Mouse (Mus musculus) forebrain, embryonic 12.5 days (tissue): ENCODE measurements around the gene Nin. TPM values are rescaled to one million over a fixed set of nuclear protein-coding genes. Genes with fewer than 3 reads are reported as not detected.

Experiments
- ATAC-seq: fragments of 200-750 bp; cut with Nextera tagmentation; 2 replicates; pipeline ENCODE4 v1.8.0; 2017; ENCODE audit warnings: moderate TSS enrichment; ENCODE audit not compliant: low FRiP score
- H3K27ac ChIP-seq: fragments of 300-500 bp; sonication (generic); 2 replicates; pipeline ENCODE4 v1.5.1; 2016; ENCODE audit warnings: mild to moderate bottlenecking
- H3K27me3 ChIP-seq: fragments of 300-500 bp; sonication (generic); 2 replicates; pipeline ENCODE4 v1.6.1; 2016; ENCODE audit warnings: mild to moderate bottlenecking
- H3K36me3 ChIP-seq: fragments of 300-500 bp; sonication (generic); replicated peaks from 2 replicates; pipeline ENCODE4 v1.6.1; 2016; ENCODE audit warnings: mild to moderate bottlenecking
- H3K4me1 ChIP-seq: fragments of 300-500 bp; sonication (generic); 2 replicates; pipeline ENCODE4 v1.6.1; 2016
- H3K4me2 ChIP-seq: fragments of 300-500 bp; sonication (generic); 2 replicates; pipeline ENCODE4 v1.6.1; 2016; ENCODE audit warnings: mild to moderate bottlenecking, moderate library complexity
- H3K4me3 ChIP-seq: fragments of 300-500 bp; sonication (generic); replicated peaks from 2 replicates; pipeline ENCODE4 v1.5.1; 2016; ENCODE audit warnings: mild to moderate bottlenecking
- H3K9ac ChIP-seq: fragments of 300-500 bp; sonication (generic); 2 replicates; pipeline ENCODE4 v1.6.1; 2016; ENCODE audit warnings: mild to moderate bottlenecking
- H3K9me3 ChIP-seq: fragments of 300-500 bp; sonication (generic); 2 replicates; pipeline ENCODE4 v1.6.1; 2016
- WGBS: fragments of 180-500 bp; shearing (Covaris S2); methylation state at CpG from one replicate; pipeline ENCODE4 v1.1.7; 2016; 5-methylcytosine and 5-hydroxymethylcytosine counted together
- polyA plus RNA-seq: library from polyadenylated mRNA; unstranded; fragments of >200 nt; fragmentation: Nextera tagmentation; extraction: Ambion mirVana; gene quantifications from 2 replicates; pipeline ENCODE4 v1.2.1, GENCODE M21; 2016

Gene Nin
- polyA plus RNA-seq, 1 experiment from 2014 or later = 15.5 TPM

DNA sequence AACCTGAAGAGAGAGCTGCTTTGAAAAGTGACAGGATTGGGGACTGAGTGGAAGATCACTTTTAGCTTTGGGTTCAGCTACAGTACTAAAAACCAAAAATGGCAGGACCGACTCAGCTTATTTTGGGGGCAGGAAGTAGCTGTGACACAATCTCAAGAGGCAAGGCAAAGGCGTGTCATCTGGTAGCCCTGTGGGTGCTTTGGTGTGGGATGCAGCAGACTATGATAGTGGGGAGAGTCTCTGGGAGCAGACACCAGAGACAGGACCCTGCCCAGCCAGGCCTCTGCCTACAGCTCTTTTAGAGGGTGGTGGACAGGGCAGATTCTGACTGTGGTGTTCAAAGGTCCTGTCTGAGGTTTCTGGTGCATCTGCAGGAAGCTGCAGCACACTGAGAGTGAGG is 38.5 kb downstream of the Nin start:
- no peak for ATAC-seq
- no peak overlapping the region for H3K4me3 ChIP-seq
- H3K27ac ChIP-seq = no peak overlapping the region

DNA sequence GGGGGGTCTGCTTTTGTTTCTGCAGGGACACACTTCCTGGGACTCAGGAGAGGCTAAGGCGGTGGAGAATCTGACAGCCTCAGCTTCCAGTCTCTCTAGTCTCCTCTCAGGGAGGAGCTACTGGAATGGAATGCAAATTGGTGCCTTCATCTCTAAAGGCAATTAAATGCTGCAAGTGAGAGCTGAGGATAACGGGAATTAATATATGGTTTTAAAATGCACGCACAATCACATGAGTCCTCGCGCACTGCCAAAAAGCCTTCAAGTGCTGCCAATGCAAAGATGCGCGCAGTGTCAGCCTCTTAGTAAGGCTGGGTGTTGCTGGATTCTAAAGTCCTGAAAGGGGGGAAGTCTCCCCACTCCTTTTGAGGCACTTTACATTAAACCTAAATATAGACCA is 42.6 kb downstream of the Nin start:
- Histone ChIP-seq H3K9ac (no peak overlapping the region), H3K4me3 (no peak overlapping the region), H3K9me3 (no peaks in the 10 kb centered on the region), H3K27ac (peak overlapping the region; percentile 60), H3K4me2 (peak overlapping the region; percentile 24), H3K27me3 (no peaks in the 10 kb centered on the region), H3K4me1 (peaks cover 43% of the 10 kb centered on the region), H3K36me3 (no peaks in the 10 kb centered on the region)
- ATAC-seq = peak; percentile 15; the same call in 1 of the 2 replicates
- WGBS = 52% methylated on average over 7 of the region's 7 CpGs

More for the DNA sequence above, 38.5 kb downstream of the Nin start:
- Histone ChIP-seq H3K36me3 (no peaks in the 10 kb centered on the region), H3K9me3 (no peaks in the 10 kb centered on the region), H3K4me1 (peaks cover 18% of the 10 kb centered on the region), H3K4me2 (no peak overlapping the region), H3K27me3 (no peaks in the 10 kb centered on the region), H3K9ac (no peak overlapping the region)
- 89% methylated on average over 2 of the region's 2 CpGs for WGBS

DNA sequence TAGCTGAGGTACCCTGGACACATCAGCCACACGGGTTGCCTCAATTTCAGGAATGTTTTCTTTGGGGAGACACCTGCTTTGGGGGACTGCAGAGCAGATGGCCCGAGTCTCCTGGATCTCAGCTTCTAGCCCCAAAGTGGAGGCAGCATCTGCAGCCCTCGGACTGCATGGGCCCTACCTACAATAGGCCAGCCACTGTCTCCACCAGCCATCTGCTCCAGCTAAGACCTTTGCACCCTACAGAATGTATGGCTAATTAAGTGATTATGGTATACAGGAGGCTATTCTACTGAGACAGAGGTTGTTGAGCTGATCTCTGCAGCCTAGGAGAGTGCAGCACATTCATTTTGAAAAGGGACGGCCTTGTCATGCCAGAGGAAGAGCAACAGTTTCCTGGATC is 43.2 kb downstream of the Nin start:
- Histone ChIP-seq H3K9me3 (no peaks in the 10 kb centered on the region), H3K27ac (peak overlapping the region; percentile 60), H3K4me1 (peaks cover 43% of the 10 kb centered on the region), H3K4me3 (no peak overlapping the region), H3K36me3 (no peaks in the 10 kb centered on the region), H3K9ac (no peak overlapping the region), H3K27me3 (no peaks in the 10 kb centered on the region), H3K4me2 (peak overlapping the region; percentile 24)
- 13% methylated on average over 4 of the region's 4 CpGs for WGBS
- ATAC-seq = peak; percentile 69

DNA sequence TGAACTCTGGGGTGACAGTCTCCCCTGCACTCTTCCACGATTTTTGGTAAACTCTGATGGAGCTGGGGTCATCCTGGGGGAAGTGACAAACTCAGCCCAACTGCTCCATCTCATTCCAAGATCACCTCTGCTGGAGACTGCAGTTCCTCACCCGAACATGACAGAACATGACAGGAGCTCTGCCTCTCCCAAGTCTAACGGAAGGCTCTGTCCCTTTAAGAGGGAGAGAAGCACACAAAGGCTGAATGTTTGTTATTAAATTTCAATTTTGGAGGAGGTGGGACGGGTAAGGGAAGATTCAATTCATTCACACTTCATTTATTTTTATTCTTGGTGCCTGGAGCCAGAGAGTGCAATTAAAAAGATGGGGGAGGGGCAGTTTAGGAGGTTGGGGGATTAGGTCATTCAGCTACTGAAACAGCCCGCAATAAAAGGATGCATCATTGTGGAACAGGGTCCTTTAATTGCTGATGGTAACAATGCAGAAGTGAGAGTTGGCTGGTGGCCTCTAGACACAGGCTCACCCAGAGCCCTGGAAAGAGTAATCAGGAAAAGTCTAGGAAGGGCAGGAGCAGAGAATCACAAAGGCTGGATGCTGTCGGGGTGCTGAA is 44.8 kb downstream of the Nin start:
- Histone ChIP-seq H3K4me3 (no peak overlapping the region), H3K4me1 (peaks cover 43% of the 10 kb centered on the region), H3K27ac (peak overlapping the region; percentile 36; the same call in 1 of the 2 replicates), H3K9me3 (no peaks in the 10 kb centered on the region), H3K27me3 (no peaks in the 10 kb centered on the region), H3K4me2 (peak overlapping the region; percentile 31), H3K36me3 (no peaks in the 10 kb centered on the region), H3K9ac (no peak overlapping the region)
- 6% methylated on average over 6 of the region's 6 CpGs for WGBS
- peak; percentile 74 for ATAC-seq

DNA sequence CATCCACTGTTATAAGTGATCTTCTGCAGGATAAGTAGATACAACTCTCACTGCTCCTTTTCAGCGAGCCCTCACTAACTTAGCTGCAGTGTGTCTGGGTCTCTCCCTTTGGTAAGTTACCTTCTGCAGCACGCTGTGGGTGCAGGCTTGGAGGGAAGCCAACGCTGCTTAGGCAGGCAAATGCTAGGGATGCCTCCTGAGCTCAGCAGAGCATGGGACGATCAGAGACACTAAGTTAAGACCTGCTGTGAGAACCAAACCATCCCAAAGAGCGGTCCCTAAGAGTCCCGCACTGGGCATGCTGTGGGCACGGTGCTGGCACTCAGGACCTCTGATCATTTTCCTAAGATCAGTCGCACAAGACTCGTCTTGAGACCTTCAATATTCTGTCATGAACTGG is 45.7 kb downstream of the Nin start:
- Histone ChIP-seq H3K9ac (no peak overlapping the region), H3K36me3 (no peaks in the 10 kb centered on the region), H3K4me1 (peaks cover 43% of the 10 kb centered on the region), H3K27me3 (no peaks in the 10 kb centered on the region), H3K27ac (no peak overlapping the region), H3K9me3 (no peaks in the 10 kb centered on the region), H3K4me2 (peak overlapping the region; percentile 31), H3K4me3 (no peak overlapping the region)
- 42% methylated on average over 9 of the region's 9 CpGs for WGBS
- ATAC-seq = no peak

DNA sequence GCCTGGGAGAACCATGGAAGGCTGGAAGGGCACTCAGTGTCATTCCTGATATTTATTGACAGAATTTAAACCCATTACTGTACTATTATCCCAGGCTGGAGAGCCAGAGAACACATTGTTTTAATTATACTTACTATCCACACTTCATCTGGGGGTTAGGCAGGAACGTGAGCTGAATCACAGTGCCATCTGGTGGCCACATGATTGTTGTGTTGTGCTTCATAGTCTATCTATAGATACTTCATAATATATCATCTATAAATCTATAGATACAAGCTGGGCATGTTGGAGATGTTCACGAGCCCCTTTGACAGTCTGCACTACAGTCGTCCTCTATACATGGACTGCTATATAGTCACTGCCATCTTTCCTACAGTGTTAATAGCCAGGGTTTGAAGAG is 51.4 kb downstream of the Nin start:
- H3K4me1 ChIP-seq = no peaks in the 10 kb centered on the region
- no peak overlapping the region for H3K9ac ChIP-seq
- WGBS = 36% methylated on average over 3 of the region's 3 CpGs
- no peak overlapping the region for H3K4me3 ChIP-seq
- H3K27me3 ChIP-seq = no peaks in the 10 kb centered on the region
- H3K27ac ChIP-seq = no peak overlapping the region
- no peaks in the 10 kb centered on the region for H3K36me3 ChIP-seq
- no peaks in the 10 kb centered on the region for H3K9me3 ChIP-seq
- ATAC-seq = peak; percentile 33; the same call in 1 of the 2 replicates
- no peak overlapping the region for H3K4me2 ChIP-seq

DNA sequence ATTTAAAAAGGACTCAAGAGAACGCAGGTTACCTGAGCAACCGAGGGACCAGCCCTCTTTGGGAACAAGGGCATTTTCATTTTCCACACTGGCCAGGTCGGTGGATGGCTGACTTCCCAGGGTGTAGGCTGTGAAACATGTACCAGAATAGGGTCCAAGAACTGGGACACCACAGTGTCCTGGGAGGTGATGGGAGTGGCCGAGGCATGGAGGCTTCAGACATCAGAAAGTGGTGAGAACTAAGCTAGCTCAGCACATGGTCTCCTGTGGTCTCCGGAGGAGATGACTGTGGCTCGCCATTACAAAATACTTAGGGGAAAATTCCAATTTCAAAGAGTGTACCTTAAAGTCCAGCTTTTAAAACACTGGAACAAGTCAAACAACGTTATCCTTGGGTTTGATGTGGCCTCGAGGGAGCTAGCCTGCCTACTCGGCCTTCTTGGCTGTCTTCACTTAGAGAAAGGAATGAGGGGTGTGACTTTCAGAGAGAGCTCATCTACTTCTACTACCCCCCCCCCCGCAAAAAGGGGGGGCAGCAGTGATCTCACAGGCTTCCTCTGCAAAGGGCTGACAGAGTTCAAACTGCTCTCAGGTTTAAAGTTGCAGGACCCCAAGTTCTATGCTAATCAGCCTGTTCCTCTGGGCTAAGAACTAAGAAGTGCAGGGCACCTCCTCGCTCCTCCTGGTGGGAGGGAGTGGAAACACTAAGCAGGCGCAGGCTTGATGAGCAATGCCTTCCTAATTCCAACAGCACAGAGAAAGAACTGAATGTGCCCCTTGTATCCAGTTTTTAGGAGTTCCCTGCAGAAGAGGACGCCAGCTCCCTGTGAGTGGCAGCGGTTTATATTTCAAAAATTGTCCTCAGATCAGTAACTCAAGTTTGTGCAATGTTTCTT is 54.3 kb downstream of the Nin start:
- no peak overlapping the region for H3K9ac ChIP-seq
- 68% methylated on average over 14 of the region's 14 CpGs for WGBS
- no peak overlapping the region for H3K27ac ChIP-seq
- no peaks in the 10 kb centered on the region for H3K4me1 ChIP-seq
- no peak overlapping the region for H3K4me2 ChIP-seq
- ATAC-seq = no peak
- peaks cover 18% of the 10 kb centered on the region for H3K36me3 ChIP-seq
- H3K9me3 ChIP-seq = no peaks in the 10 kb centered on the region
- H3K4me3 ChIP-seq = no peak overlapping the region
- H3K27me3 ChIP-seq = no peaks in the 10 kb centered on the region

DNA sequence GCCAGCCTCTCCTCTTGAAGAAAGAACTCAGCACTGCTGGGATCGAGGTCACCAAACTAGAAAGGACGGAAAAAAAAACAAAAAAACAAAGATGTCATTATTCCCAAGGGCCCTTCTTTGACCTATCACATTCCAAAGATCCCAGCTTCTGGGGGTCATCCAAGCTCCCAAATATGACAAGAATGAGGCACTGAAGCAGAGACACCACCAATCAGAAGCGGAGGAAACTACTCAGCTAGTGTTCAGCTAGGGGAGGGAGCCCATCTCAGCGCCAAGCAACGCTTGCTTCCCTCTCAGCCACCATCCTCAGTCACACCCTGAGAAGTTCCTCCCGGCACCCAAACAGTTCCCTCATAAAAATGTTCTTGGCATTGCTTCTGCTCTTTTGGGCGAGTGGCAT is 62.8 kb downstream of the Nin start:
- H3K4me2 ChIP-seq = no peak overlapping the region
- 66% methylated on average over 7 of the region's 7 CpGs for WGBS
- no peaks in the 10 kb centered on the region for H3K4me1 ChIP-seq
- H3K27me3 ChIP-seq = no peaks in the 10 kb centered on the region
- H3K9me3 ChIP-seq = no peaks in the 10 kb centered on the region
- H3K27ac ChIP-seq = no peak overlapping the region
- no peak overlapping the region for H3K9ac ChIP-seq
- peaks cover 59% of the 10 kb centered on the region for H3K36me3 ChIP-seq
- no peak overlapping the region for H3K4me3 ChIP-seq
- ATAC-seq = no peak

DNA sequence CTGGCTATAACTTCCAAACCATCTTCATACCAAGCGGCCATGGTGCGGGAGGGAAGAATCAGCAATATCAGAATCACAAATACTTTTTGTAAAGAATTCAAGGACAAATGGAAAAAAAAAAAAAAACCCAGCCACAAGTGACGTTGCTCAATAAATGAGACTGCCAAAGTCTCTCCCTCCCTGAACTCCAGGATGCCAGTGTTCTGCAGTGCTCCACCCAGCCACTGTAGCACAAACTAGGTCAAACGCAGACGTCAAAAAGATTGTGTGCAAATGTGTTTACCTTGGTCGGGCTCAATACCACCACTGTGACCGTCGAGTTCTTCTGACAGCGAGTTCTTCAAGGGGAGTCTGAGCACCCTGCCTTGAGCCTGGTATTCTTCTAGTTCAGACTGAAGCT is 64.8 kb downstream of the Nin start:
- no peaks in the 10 kb centered on the region for H3K4me1 ChIP-seq
- H3K36me3 ChIP-seq = peaks cover 60% of the 10 kb centered on the region
- no peaks in the 10 kb centered on the region for H3K9me3 ChIP-seq
- no peak overlapping the region for H3K4me3 ChIP-seq
- no peak for ATAC-seq
- no peak overlapping the region for H3K27ac ChIP-seq
- no peak overlapping the region for H3K9ac ChIP-seq
- H3K27me3 ChIP-seq = no peaks in the 10 kb centered on the region
- 88% methylated on average over 9 of the region's 9 CpGs for WGBS
- no peak overlapping the region for H3K4me2 ChIP-seq

DNA sequence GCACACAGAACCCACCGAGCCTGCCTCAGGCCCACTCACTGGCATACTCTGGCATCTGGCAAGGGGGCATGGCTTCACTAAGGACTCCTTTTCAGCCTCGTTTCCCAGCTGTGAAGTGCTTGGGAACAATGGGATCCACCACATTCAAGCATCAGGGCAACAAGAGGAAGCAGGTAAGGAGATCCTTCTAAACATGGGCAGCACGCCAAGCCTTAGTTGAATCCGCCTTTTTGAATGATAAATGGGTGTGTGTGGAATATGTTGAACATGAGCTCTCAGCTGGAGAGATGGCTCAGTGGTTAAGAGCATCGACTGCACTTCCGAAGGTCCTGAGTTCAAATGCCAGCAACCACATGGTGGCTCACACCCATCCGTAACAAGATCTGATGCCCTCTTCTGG is 66.2 kb downstream of the Nin start:
- no peak overlapping the region for H3K4me2 ChIP-seq
- 87% methylated on average over 7 of the region's 7 CpGs for WGBS
- no peak overlapping the region for H3K9ac ChIP-seq
- no peaks in the 10 kb centered on the region for H3K27me3 ChIP-seq
- ATAC-seq = no peak
- H3K27ac ChIP-seq = no peak overlapping the region
- peaks cover 62% of the 10 kb centered on the region for H3K36me3 ChIP-seq
- H3K9me3 ChIP-seq = no peaks in the 10 kb centered on the region
- no peak overlapping the region for H3K4me3 ChIP-seq
- H3K4me1 ChIP-seq = no peaks in the 10 kb centered on the region

DNA sequence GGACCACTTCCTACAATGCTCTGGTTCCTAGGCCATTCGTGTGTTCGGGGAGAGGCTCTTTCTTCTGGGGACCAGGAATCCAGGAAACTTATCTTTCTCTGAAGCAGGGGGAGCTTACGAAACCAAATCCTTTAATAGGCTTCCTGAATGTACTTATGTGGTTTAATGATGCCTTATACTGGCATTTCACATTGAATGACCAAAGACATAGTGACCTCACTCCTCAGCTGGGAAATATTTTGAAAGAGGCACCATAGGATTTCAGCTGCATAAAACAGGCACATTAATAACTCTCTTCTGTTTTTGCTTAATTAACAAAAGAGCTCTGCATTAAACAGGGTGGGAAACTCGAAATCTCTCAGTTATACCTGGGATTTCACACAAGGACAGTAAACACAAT is 69.2 kb downstream of the Nin start:
- no peak overlapping the region for H3K27ac ChIP-seq
- 56% methylated on average over 4 of the region's 4 CpGs for WGBS
- H3K4me3 ChIP-seq = no peak overlapping the region
- no peak overlapping the region for H3K4me2 ChIP-seq
- no peaks in the 10 kb centered on the region for H3K9me3 ChIP-seq
- no peak for ATAC-seq
- no peaks in the 10 kb centered on the region for H3K27me3 ChIP-seq
- H3K9ac ChIP-seq = no peak overlapping the region
- H3K36me3 ChIP-seq = peaks cover 52% of the 10 kb centered on the region
- H3K4me1 ChIP-seq = no peaks in the 10 kb centered on the region

DNA sequence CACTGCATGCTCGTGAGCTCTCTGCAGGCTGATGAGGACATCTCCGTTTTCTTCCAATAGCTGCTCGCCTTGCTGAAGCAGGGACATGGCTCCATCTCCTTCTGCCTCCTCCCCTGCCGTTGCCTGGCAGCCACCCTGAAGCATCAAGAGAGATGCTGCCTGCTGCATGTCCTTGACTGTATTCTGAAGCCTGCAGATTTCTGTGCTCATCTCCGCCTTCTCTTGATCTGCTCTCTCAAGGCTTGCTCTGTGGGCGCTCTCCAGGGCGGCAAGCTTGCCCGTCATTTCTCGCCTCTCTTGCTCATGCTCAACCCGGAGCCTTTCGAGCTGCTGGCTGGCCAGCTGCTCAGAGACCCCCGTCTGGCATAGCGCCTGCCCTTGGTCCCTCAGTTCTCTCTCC is 70.1 kb downstream of the Nin start:
- Histone ChIP-seq H3K4me1 (no peaks in the 10 kb centered on the region), H3K4me3 (no peak overlapping the region), H3K36me3 (peaks cover 53% of the 10 kb centered on the region), H3K9me3 (no peaks in the 10 kb centered on the region), H3K4me2 (no peak overlapping the region), H3K9ac (no peak overlapping the region), H3K27me3 (no peaks in the 10 kb centered on the region), H3K27ac (no peak overlapping the region)
- WGBS = 89% methylated on average over 13 of the region's 13 CpGs
- ATAC-seq = no peak

DNA sequence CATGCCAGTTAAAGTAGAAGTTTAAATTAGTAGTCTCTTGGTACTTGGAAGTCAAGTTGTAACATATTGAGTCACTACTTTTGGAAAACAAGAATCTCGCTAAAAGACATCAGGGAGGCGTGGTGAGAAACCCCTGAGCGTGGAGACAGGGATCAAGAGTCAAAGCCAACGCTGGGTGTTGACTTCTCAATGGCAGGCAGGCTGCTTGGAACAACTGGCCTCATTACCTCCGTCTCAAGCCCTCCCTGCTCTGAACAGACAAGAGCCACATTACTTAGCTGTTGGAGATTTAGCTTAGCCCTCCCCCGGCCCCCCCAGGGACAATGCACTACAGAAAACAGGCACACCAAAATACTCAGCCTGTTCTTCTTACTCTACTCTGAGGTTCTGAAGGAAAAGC is 72.5 kb downstream of the Nin start:
- ATAC-seq = no peak
- H3K4me3 ChIP-seq = no peak overlapping the region
- H3K9me3 ChIP-seq = no peaks in the 10 kb centered on the region
- peaks cover 46% of the 10 kb centered on the region for H3K36me3 ChIP-seq
- H3K27ac ChIP-seq = no peak overlapping the region
- no peaks in the 10 kb centered on the region for H3K4me1 ChIP-seq
- no peaks in the 10 kb centered on the region for H3K27me3 ChIP-seq
- H3K4me2 ChIP-seq = no peak overlapping the region
- H3K9ac ChIP-seq = no peak overlapping the region
- 72% methylated on average over 6 of the region's 6 CpGs for WGBS
